Mouse (Mus musculus): ENCODE measurements around the gene Plekhd1.

Gene Plekhd1

DNA sequence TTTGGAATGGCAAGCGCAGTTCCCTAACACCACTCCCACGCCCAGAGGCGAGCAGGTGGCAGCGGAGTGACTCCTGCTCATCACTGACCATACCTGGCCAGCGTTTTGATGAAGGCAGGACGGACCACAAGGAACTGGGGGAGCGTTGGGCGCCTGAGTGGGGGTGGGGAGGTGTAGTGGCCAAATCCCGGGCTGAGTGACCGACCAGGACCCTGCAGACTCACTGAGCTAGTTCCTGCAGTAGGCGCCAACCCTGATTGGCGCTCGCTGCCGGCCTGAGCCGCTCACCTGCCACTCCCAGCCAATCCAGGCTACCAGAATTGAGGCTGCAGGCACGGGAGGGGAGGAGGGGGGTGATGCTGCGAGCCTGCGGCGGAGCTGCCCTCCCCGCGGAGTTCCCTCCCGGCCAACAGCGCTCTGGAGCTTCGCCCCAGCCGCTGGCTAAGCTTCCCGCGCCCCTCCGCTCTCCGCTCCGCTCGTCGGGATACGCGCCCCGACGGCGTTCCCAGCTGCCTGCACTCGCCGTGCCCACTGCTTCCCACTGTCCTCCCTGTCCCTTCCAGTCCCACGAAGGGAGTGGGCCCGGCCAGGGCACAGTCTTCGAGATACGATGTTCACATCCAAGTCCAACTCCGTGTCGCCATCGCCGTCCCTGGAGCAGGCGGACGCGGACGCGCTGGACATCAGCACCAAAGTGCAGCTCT lies at the start of gene Plekhd1:
TSS of gene Plekhd1 (plus strand) at position 323 of the 704 bp plus-strand sequence.
- no peak for DNase-seq (ENCODE audit: low read depth)

- peak; percentile 87 for DNase-seq (ENCODE audit: low read depth)
Observed at GRCm38 (mm10) chr12:80642725-80643692, 49.4 kb upstream of the Plekhd1 start.

- peak; percentile 99 for DNase-seq (ENCODE audit: low read depth)
Observed at GRCm38 (mm10) chr12:80643693-80644505, 48.5 kb upstream of the Plekhd1 start, which contains the start of the genes Slc39a9 and Erh. TSS of gene Slc39a9 (plus strand) at chr12:80643883. TSS of gene Erh (minus strand) at chr12:80644341.

DNA sequence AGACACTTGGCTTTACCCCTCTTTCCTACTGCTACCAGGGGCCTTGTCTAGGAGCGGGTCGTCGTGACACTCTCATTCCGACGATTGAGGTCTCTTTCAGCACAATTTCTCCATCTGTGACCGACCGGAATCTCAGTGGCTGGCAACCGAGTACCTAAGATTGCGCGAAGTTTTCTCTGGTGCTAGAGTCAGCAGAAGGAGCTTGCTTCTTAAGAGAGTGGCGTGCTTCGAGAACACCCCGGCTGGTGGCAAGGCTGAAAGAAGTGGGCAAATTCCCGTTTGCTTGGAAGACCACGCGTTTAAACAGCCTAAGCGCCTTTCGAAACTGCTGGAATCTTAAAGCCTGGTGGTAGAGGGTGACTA lies 47.9 kb upstream of the Plekhd1 start:
- DNase-seq (ENCODE audit: low read depth) = no peak

DNA sequence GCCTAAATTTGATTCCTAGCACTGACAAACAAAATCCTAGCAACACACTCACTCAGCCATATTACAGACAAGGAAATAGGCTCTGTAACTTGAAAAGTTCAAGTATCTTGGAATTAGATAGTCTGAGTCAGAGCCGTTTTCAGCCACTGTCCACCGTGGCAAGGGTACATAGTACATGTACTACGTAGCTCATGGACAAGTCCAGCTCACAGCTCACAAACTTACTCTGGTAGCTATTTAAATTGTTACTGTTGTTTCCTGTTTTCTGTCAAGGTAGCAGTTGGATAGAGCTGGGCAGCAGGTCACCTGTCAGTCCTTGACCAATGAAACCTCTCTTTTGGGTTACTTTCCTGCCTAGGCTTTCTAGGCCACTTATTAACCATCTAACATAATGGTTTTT lies 46.0 kb upstream of the Plekhd1 start:
- DNase-seq (ENCODE audit: low read depth) = peak; percentile 20

DNA sequence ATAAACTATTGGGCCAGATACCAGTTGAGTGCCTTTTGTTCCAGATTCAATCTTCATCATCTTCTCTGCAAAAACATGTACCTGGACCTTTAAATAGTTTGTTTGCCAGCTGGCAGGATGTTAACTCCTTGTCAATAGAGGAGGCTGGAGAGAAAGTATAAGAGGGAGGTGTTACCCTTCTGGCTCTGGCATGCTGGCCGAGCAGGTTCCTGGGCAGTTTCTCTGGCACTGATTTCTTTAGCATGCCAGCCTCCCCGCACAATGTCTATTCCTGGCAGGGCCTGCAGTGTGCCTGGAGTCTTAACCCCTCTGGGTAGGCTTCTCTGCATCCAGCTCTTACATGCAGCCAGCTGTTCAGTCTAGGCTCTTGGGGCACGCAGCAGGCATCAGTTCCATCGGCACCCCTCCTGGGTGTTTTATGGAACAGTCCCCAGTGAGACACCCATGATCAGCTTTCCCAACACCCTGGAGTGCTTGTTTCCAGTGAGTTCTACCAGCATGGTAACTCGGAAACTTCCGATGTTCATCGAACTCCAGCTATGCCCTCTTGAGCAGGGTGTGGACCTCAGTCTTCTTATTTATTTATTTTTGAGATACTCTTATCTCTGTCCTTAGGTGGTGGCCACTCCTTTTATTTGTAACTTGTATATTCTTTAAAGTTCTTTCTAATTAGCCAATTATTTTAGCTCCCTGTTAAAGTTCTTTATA lies 38.3 kb upstream of the Plekhd1 start:
- DNase-seq (ENCODE audit: low read depth) = no peak

GRCm38 (mm10) chr12:80654659-80655025 lies 37.7 kb upstream of the Plekhd1 start:
- no peak for DNase-seq (ENCODE audit: low read depth)

GRCm38 (mm10) chr12:80658661-80659060 lies 33.7 kb upstream of the Plekhd1 start:
- DNase-seq (ENCODE audit: low read depth) = no peak

DNA sequence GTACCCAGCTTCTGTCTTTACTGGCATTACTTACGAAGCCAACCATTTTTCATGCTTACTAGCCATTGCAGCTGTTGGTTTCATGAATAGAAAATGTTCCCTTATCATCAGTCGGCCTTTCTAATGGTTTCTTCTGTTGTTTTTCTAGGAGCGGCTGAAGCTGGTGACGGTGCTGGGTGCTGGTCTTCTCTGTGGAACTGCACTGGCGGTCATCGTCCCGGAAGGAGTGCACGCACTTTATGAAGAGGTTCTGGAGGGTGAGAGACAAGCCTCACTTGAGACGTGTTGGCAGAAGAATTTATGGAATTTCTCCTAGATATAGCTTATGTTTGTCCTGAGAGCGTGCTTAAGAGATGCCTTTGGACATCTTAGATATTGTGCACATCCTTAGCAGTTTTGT lies 30.1 kb upstream of the Plekhd1 start:
- DNase-seq (ENCODE audit: low read depth) = no peak

DNA sequence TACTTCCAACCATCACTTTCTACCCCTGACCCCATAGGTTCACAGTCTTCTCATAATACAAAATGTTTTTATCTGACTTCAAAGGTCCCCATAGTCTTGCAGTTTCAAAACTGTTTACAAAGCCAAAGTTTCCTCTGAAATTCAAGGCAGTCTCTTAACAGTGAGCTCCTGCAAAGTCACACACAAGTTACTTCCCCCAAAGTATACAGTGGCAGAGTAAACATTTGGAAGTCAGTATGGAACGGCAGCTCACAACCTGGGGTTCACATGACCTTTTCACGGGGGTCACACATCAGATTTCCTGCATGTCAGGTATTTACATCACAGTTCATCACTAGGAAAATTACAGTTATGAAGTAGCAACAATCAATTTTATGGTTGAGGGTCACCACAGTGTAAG lies 28.5 kb upstream of the Plekhd1 start:
- DNase-seq (ENCODE audit: low read depth) = no peak

- peak; percentile 64 for DNase-seq (ENCODE audit: low read depth)
Observed at GRCm38 (mm10) chr12:80668391-80668790, 24.0 kb upstream of the Plekhd1 start.

- DNase-seq (ENCODE audit: low read depth) = peak; percentile 76
Observed at GRCm38 (mm10) chr12:80673170-80673569, 19.2 kb upstream of the Plekhd1 start.

DNA sequence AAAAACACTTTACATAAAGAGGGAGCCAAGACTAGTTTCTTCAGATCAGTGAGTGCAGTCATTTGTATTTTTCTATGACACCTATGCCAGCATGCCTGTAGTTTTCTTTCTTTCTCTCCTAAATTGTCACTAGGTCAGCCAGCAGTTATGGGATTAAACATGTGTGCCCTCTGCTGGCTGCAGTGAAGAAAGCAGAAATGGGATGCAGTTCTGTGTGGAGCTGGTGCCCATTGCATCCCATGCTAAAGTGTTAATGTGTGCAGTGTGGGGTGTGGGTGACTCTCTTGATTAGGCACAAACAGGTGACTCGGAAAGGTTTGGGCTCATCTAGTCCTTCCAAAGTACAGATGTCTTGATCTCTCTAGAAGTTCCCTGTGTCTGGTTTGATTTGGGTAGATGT lies 11.1 kb upstream of the Plekhd1 start:
- DNase-seq (ENCODE audit: low read depth) = peak; percentile 53

DNA sequence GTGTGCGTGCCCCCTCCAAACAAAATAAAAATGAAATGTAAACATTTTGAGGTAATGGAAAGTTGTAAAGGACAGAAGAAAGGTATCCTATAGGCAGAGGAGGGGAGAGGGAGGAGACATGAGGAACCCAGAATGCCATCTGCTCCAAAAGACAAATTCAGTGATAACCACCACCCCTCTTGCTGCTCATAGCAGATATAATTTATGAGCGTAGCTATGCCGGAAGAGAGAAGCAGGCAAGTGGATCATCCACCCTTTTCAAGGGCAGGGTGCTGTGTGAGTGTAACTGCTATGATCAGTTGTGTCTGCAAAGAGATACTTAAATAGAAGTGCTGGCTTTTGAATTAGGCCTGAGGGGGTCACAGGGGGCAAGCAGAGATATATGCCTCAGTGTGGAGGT lies 8.8 kb upstream of the Plekhd1 start:
- DNase-seq (ENCODE audit: low read depth) = no peak

DNA sequence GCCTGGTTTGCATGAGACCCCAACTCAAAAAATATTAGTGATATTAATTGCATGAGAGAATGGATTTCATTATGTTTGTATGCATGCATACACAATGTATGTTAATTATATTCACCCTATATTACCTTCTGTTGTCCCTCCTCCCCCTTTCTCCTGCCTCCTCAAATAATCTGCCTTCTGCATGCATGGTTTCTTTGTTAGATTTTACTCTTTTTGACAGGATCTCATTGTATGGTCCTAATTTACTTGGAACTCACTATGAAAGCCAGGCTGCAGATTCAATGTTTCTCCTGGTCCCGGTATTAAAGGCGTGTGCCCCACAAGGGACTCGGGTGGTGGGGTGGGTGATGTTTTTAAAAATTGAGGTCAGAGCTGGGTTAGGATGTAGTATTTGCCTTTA lies 8.1 kb upstream of the Plekhd1 start:
- DNase-seq (ENCODE audit: low read depth) = no peak

DNA sequence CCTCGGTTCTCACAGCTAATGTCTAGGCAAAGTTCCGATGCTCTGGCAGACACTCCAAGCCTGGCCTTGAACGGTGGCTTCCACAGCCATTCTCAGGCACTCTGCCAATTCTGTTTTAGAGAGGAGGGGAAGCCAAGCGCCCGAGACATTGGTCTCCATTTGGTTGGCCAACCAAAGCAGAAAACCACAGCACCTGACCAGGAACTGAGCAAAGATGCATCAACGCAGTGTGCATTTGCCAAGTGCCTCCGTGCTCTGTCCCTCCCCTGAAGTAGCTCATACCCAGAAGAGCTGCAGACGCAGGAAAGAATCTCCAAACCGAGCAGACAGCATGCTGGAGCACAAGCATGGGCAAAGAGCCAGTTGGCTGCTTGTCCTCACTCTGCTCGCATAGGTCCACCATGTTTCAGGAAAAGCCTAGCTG lies 4.6 kb upstream of the Plekhd1 start:
- peak; percentile 98 for DNase-seq (ENCODE audit: low read depth)

DNA sequence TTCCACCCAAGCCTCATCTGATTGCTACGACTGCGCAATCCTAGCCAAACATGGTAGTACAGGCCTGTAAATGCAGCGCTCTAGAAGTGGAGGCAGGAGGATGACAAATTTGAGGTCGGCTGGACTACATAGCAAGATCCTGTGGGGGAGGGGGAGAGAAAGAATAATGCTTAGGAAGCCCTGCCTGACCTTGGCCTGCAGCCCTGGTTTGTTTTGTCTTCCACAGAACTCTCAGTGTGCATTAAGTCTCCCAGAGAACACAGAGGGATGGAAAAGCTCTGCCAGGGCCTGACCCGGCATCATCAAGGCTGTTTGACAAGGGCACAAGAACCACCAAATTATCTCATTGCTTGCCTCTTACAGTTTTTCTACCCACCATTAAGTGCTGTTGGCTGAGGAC lies 2.7 kb upstream of the Plekhd1 start:
- peak; percentile 42 for DNase-seq (ENCODE audit: low read depth)

GRCm38 (mm10) chr12:80691671-80692091 lies 710 bp upstream of the Plekhd1 start:
- DNase-seq (ENCODE audit: low read depth) = no peak

DNA sequence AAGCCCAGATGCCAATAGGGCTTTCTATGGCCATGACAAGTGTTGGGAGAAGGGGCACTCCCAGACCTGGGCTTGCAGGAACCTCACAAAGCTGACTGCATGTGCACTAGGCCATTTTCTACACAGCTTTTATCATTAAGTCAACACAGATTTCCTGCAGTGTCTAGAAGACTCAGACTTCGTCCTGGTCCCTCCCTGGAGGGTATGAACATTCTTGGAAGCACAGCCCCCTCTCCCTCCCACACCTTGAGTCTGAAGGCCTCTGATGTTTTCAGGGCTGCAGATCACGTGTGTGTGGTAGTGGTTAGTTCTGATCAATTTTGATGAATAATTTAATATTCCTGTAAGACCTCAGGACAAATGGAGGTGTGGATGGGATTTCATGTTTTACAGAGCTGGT lies 1.3 kb downstream of the Plekhd1 start:
- DNase-seq (ENCODE audit: low read depth) = no peak

DNA sequence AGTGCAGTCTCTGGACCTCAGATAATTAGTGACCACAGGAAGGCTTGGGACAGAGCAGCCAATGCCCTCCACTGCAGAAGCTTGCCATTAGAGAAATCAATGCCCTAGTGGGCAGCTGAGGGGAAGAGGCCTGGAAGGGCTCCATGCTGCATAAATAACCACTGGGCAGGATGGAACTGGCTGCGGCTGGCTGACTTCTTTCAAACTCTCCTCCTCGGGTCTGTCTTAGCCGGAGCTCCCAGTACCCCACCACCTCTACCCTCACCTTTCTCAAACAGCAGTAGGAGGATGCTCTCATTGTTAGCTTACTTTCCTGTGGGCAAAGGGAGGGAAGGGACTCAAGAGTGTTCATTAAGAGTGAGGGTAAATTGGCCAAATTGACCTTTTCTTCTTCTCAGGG lies 2.6 kb downstream of the Plekhd1 start:
- no peak for DNase-seq (ENCODE audit: low read depth)

DNA sequence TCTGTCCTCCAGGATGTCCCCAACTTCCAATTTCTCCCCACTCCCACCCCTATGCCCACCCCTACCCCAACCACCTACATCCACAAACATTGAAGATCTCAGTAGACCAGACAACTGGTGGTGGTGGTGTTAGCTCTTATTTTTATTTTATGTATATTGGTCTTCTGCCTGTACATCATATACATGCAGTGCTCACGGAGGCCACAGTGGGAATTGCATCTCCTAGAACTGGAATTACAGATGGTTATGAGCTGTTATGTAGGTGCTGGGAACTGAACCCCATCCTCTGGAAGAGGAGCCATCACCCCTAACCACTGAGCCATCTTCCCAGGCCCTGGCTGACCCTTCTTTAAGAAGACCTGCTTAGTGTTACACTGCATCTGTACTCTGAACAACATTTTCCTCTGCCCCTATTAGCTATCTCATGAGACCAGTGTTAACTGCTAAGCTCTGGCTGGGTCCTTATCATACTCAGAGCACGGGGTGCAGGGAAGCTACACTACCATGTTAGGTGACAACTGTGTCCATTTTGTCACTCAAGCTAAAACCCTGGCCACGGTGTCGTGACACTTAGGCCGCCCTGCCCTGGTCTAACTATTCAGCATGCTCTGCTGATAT lies 6.2 kb downstream of the Plekhd1 start:
- no peak for DNase-seq (ENCODE audit: low read depth)
